ENCODE assay signal across 9 mouse cellular contexts in the genomic region with DNA sequence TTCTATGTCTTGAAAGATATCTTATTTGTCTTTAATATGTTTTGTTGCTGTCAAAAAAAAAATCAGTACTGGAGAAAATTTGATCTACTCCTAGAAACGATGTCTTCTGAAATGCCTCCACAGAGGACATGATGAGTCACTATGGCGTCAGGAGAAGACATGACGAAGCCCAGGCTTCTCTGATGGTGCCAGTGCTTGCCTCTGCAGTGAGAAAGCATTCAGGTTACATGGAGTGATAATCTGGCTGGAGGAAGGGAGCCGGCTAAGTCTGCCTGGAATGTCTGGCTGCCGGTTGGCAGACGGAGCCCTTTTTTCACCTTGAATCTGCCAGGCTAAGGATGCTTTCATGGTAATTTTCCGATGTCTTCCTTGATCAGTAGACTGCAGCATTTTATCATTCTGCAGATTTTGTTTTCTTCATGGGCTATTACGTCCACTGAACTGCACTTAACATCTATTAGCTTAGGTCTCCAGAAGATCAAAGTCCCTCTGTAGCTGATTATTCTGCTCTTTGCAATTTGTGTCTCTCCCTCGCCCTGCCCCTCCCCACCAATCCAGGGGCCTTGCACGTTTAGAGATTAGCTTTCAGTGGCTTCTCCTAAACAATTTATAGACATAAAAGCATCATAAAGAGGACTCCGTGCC.
DNase-seq lines count a peak whose midpoint lies in the region; ATAC-seq and TF ChIP-seq lines count a peak whose summit lies in the region.
"Had no signal": no experiment of that assay in that cellular context is flagged by ENCODE, and none has a peak within 500 bp of the region (broad histone marks: within the 10 kb centered on the region; RNA-seq: fewer than 3 reads in every experiment).

No protein-coding gene starts in this region.

- H3K9me3 ChIP-seq in heart, embryonic 13.5 days: no peaks in the 10 kb centered on the region
- no peaks in the 10 kb centered on the region for H3K9me3 ChIP-seq in intestine, embryonic 16.5 days (ENCODE audit: control insufficient read depth, low read length)

- H3K4me2 ChIP-seq in heart, embryonic 13.5 days: peak overlapping the region; percentile 40
- no peak overlapping the region for H3K4me2 ChIP-seq in intestine, embryonic 16.5 days (ENCODE audit: low read depth, low read length)

- WGBS in heart, embryonic 13.5 days: 16% methylated on average over 11 of the region's 11 CpGs
- WGBS in intestine, embryonic 16.5 days: 21% methylated on average over 11 of the region's 11 CpGs

- H3K4me3 ChIP-seq in heart, embryonic 13.5 days: no peak overlapping the region
- H3K4me3 ChIP-seq in intestine, embryonic 16.5 days (ENCODE audit: low read length): no peak overlapping the region
- no peak overlapping the region for H3K4me3 ChIP-seq in gastrocnemius, adult 2 months

- no peaks in the 10 kb centered on the region for H3K36me3 ChIP-seq in heart, embryonic 13.5 days
- H3K36me3 ChIP-seq in intestine, embryonic 16.5 days (ENCODE audit: control insufficient read depth, insufficient read depth, low read length): no peaks in the 10 kb centered on the region

- 0 out of 2 replicates have a peak overlapping the region, but pooled peaks have one; percentile 28 for H3K27ac ChIP-seq in heart, embryonic 13.5 days (replicated peaks)
- no peak overlapping the region for H3K27ac ChIP-seq in intestine, embryonic 16.5 days (ENCODE audit: low read length)
- H3K27ac ChIP-seq in gastrocnemius, adult 2 months: no peak overlapping the region

- H3K4me1 ChIP-seq in heart, embryonic 13.5 days: peaks cover 32% of the 10 kb centered on the region
- H3K4me1 ChIP-seq in intestine, embryonic 16.5 days (ENCODE audit: control insufficient read depth, insufficient read depth, low read length): peaks cover 12% of the 10 kb centered on the region

- intact Hi-C loops in gastrocnemius, postnatal 36 days (cut with DNase I): loop anchor here (10.0 kb wide), 1 partner anchor 638 kb away; no protein-coding TSS in a partner anchor
- intact Hi-C loops in gastrocnemius, adult 2 months (cut with DNase I): loop anchor here (5.0 kb wide), 2 partner anchors 645 to 785 kb away; no protein-coding TSS in a partner anchor

- ATAC-seq in heart, embryonic 13.5 days (ENCODE audit: extremely low read depth, insufficient number of reproducible peaks, low FRiP score, low TSS enrichment): no peak
- peak; percentile 81 for ATAC-seq in intestine, embryonic 16.5 days

- 0 out of 2 replicates have a peak, but pooled peaks cover 3% of the 10 kb centered on the region for H3K27me3 ChIP-seq in heart, embryonic 13.5 days (replicated peaks)
- H3K27me3 ChIP-seq in intestine, embryonic 16.5 days (replicated peaks; ENCODE audit: control insufficient read depth, insufficient read depth, low read length): no peaks in the 10 kb centered on the region

- no peak overlapping the region for H3K9ac ChIP-seq in heart, embryonic 13.5 days
- H3K9ac ChIP-seq in intestine, embryonic 16.5 days (ENCODE audit: low read depth, low read length): no peak overlapping the region

- no peak for DNase-seq in heart, adult 9 months (ENCODE audit: low spot score in 2 of 2)
- peak; percentile 34 for DNase-seq in NIH3T3 (ENCODE audit: low read depth)
- DNase-seq in cerebellum, adult 8-10 months: peak; percentile 29
- DNase-seq in gastrocnemius, postnatal 36 days: no peak
- no peak for DNase-seq in gastrocnemius, adult 2 months
- DNase-seq in right cerebral cortex, postnatal 10 days (ENCODE audit: low spot score in 2 of 2): no peak
- DNase-seq: lung, postnatal 14 days had no signal

- TF ChIP-seq CTCF in gastrocnemius, adult 2 months (IDR thresholded peaks at IDR 0.05): no peak

Comparison
In these comparisons a context has a peak if more than half of its experiments do, and no peak if none do; other contexts are left out.
1. DNase-seq: peak in NIH3T3 (single experiment) and cerebellum, adult 8-10 months (single experiment); none in heart, adult 9 months (0 of 2), gastrocnemius, postnatal 36 days (0 of 2), gastrocnemius, adult 2 months (single experiment) and right cerebral cortex, postnatal 10 days (0 of 2).